29 mouse cellular contexts compared by ENCODE assay signal in the genomic region with DNA sequence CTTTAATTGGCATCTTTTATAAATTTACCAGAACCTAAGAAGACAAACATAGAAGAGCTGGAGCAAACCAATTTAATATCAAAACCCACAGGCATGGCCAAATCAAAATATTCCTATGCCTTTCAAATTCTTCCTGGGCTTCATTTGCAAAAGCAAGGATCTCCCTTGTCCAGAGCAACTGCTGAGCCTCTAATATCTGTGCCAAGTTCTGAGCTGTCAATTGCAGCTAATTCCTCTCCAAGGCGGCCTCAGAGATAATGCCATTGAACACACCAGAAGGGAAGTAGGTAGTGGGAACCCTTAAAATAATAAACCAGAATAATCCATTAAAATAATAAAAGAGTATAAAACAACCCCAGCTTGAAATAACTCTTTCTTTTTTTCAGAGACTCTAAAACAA.
A peak's percentile ranks its signal among the peaks of the same experiment; 100 is the strongest.
DNase-seq lines count a peak whose midpoint lies in the region; ATAC-seq and TF ChIP-seq lines count a peak whose summit lies in the region.
"Had no signal": no experiment of that assay in that cellular context is flagged by ENCODE, and none has a peak within 500 bp of the region (broad histone marks: within the 10 kb centered on the region; RNA-seq: fewer than 3 reads in every experiment).

No protein-coding gene starts in this region.

- H3K9ac ChIP-seq in limb, embryonic 13.5 days: no peak overlapping the region
- H3K9ac ChIP-seq: embryonic facial prominence, embryonic 15.5 days; forebrain, embryonic 12.5 days; heart, embryonic 12.5 days; intestine, embryonic 15.5 days; liver, embryonic 15.5 days; lung, embryonic 14.5 days; midbrain, embryonic 15.5 days; stomach, embryonic 15.5 days had no signal

- peak overlapping the region; percentile 34; the same call in 1 of the 2 replicates for H3K27ac ChIP-seq in layer of hippocampus, adult 2 months
- H3K27ac ChIP-seq in limb, embryonic 13.5 days: peak overlapping the region; percentile 48; the same call in 1 of the 2 replicates
- H3K27ac ChIP-seq: embryonic facial prominence, embryonic 10.5 days; embryonic facial prominence, embryonic 15.5 days; forebrain, embryonic 12.5 days; gastrocnemius, adult 2 months; heart, adult 2 months; hindbrain, embryonic 10.5 days; intestine, embryonic 15.5 days; kidney, postnatal 0 days; left cerebral cortex, adult 2 months; liver, embryonic 15.5 days; midbrain, embryonic 15.5 days; stomach, embryonic 15.5 days had no signal

- H3K36me3 ChIP-seq in limb, embryonic 13.5 days: 0 out of 2 replicates have a peak, but pooled peaks cover 5% of the 10 kb centered on the region
- H3K36me3 ChIP-seq: embryonic facial prominence, embryonic 10.5 days; embryonic facial prominence, embryonic 15.5 days; forebrain, embryonic 12.5 days; heart, embryonic 12.5 days; hindbrain, embryonic 10.5 days; intestine, embryonic 15.5 days; liver, embryonic 15.5 days; midbrain, embryonic 15.5 days; stomach, embryonic 15.5 days had no signal

- H3K9me3 ChIP-seq in limb, embryonic 13.5 days: peaks cover 11% of the 10 kb centered on the region
- H3K9me3 ChIP-seq: embryonic facial prominence, embryonic 15.5 days; forebrain, embryonic 12.5 days; hindbrain, embryonic 10.5 days; intestine, embryonic 15.5 days; liver, embryonic 15.5 days; midbrain, embryonic 15.5 days; stomach, embryonic 15.5 days had no signal

- H3K4me2 ChIP-seq in limb, embryonic 13.5 days (replicated peaks): no peak overlapping the region
- H3K4me2 ChIP-seq: embryonic facial prominence, embryonic 15.5 days; forebrain, embryonic 12.5 days; heart, embryonic 12.5 days; intestine, embryonic 15.5 days; liver, embryonic 15.5 days; lung, embryonic 14.5 days; midbrain, embryonic 15.5 days; stomach, embryonic 15.5 days had no signal

- no peak for TF ChIP-seq CTCF in layer of hippocampus, adult 2 months (conservative IDR thresholded peaks at IDR 0.05)
- no peak for TF ChIP-seq CTCF in brain, embryonic 14.5 days (IDR thresholded peaks at IDR 0.05; ENCODE audit: borderline replicate concordance, extremely low read depth, insufficient read depth, insufficient read length)

- 72% methylated on average over 1 of the region's 1 CpGs for WGBS in limb, embryonic 13.5 days

- no peak for TF ChIP-seq POLR2A in brain, embryonic 14.5 days (IDR thresholded peaks at IDR 0.05; ENCODE audit: borderline replicate concordance, extremely low read depth, insufficient read depth, insufficient read length, poor library complexity, severe bottlenecking)

- ATAC-seq in limb, embryonic 13.5 days (ENCODE audit: low FRiP score, low read depth): no peak
- no peak for ATAC-seq in granulocyte monocyte progenitor cell, adult 5-6 weeks (replicated peaks; ENCODE audit: poor library complexity, severe bottlenecking)
- ATAC-seq: hindbrain, embryonic 16.5 days; intestine, embryonic 15.5 days; midbrain, embryonic 15.5 days had no signal

- no peaks in the 10 kb centered on the region for H3K27me3 ChIP-seq in limb, embryonic 13.5 days
- H3K27me3 ChIP-seq: embryonic facial prominence, embryonic 15.5 days; forebrain, embryonic 12.5 days; heart, embryonic 12.5 days; intestine, embryonic 15.5 days; liver, embryonic 15.5 days; midbrain, embryonic 15.5 days; stomach, embryonic 15.5 days had no signal

- no peak overlapping the region for H3K4me3 ChIP-seq in layer of hippocampus, adult 2 months
- no peak overlapping the region for H3K4me3 ChIP-seq in limb, embryonic 13.5 days
- H3K4me3 ChIP-seq: embryonic facial prominence, embryonic 10.5 days; embryonic facial prominence, embryonic 15.5 days; forebrain, embryonic 12.5 days; gastrocnemius, adult 2 months; heart, adult 2 months; heart, embryonic 12.5 days; hindbrain, embryonic 10.5 days; intestine, embryonic 15.5 days; left cerebral cortex, adult 2 months; liver, embryonic 15.5 days; midbrain, embryonic 15.5 days; stomach, embryonic 15.5 days had no signal

- peak; percentile 46 for DNase-seq in cerebellum, adult 11-12 months
- no peak for DNase-seq in cerebellum, adult 11 months
- DNase-seq in layer of hippocampus, adult 2 months (ENCODE audit: low spot score in 2 of 2): no peak
- no peak for DNase-seq in layer of hippocampus, adult 9-10 months (ENCODE audit: low spot score)
- DNase-seq in brain, embryonic 14.5 days (ENCODE audit: low read depth): peak; percentile 49
- DNase-seq in thymus, postnatal 25 days: no peak
- DNase-seq: adrenal gland, postnatal 36 days; gastrocnemius, adult 2 months; gastrocnemius, postnatal 36 days; heart, adult 2 months; heart, postnatal 14 days; kidney, adult 8-10 months; lung, embryonic 14.5 days; lung, postnatal 14 days; right cerebral cortex, postnatal 25 days had no signal

- peaks cover 17% of the 10 kb centered on the region for H3K4me1 ChIP-seq in limb, embryonic 13.5 days
- H3K4me1 ChIP-seq: embryonic facial prominence, embryonic 15.5 days; midbrain, embryonic 15.5 days had no signal

Comparison
In these comparisons a context has a peak if more than half of its experiments do, and no peak if none do; other contexts are left out.
1. DNase-seq: peak in cerebellum, adult 11-12 months (single experiment) and brain, embryonic 14.5 days (single experiment); none in cerebellum, adult 11 months (single experiment), layer of hippocampus, adult 2 months (0 of 2), layer of hippocampus, adult 9-10 months (single experiment) and thymus, postnatal 25 days (single experiment).